Mouse (Mus musculus) spleen, adult 2 months (tissue): ENCODE measurements around the gene Colq. TPM values are rescaled to one million over a fixed set of nuclear protein-coding genes. Genes with fewer than 3 reads are reported as not detected.

Experiments used
- DNase-seq, 2 experiments: peaks; one replicate each; pipeline versions ENCODE4 v3.0.0 to v3.0.0-alpha.2; 2012 to 2021; ENCODE audit warnings: low spot score in 2 of 2, low read depth in 1 of 2
- H3K27ac ChIP-seq: fragments of 200-500 bp; 2 replicates; pipeline ENCODE4 v1.5.1; 2012; ENCODE audit warnings: low read length, inconsistent platforms; ENCODE audit not compliant: insufficient read depth
- H3K27me3 ChIP-seq: fragments of 200-500 bp; 2 replicates; pipeline ENCODE4 v1.6.1; 2012; ENCODE audit warnings: mild to moderate bottlenecking, moderate library complexity, low read length, inconsistent platforms; ENCODE audit not compliant: control insufficient read depth, insufficient read depth
- H3K36me3 ChIP-seq: fragments of 200-500 bp; 2 replicates; pipeline ENCODE4 v1.6.1; 2012; ENCODE audit warnings: mild to moderate bottlenecking, low read length, inconsistent platforms; ENCODE audit not compliant: control insufficient read depth, insufficient read depth
- H3K4me1 ChIP-seq: fragments of 200-500 bp; 2 replicates; pipeline ENCODE4 v1.6.1; 2011; ENCODE audit warnings: inconsistent platforms; ENCODE audit not compliant: control insufficient read depth, insufficient read depth, insufficient read length
- H3K4me3 ChIP-seq: fragments of 200-500 bp; 2 replicates; pipeline ENCODE4 v1.5.1; 2011; ENCODE audit warnings: mild to moderate bottlenecking, inconsistent platforms; ENCODE audit not compliant: insufficient read depth, insufficient read length; ENCODE audit errors: extremely low read depth
- CTCF ChIP-seq: fragments of 200-500 bp; IDR thresholded peaks from 2 replicates; pipeline ENCODE4 v1.5.1; 2011; ENCODE audit warnings: mild to moderate bottlenecking, inconsistent platforms; ENCODE audit not compliant: insufficient read depth, insufficient read length, insufficient replicate concordance; ENCODE audit errors: extremely low read depth
- POLR2A ChIP-seq: fragments of 200-500 bp; IDR thresholded peaks from 2 replicates; pipeline ENCODE4 v1.6.1; 2011; ENCODE audit warnings: low read depth, low read length, inconsistent platforms
- WGBS: fragments of 180-500 bp; shearing (Covaris S2); methylation state at CpG from one replicate; pipeline ENCODE4 v1.1.7; 2018; 5-methylcytosine and 5-hydroxymethylcytosine counted together
- polyA plus RNA-seq: library from polyadenylated mRNA; depleted of rRNA; stranded (reverse); fragments of >200 nt; gene quantifications from 2 replicates; pipeline ENCODE4 v1.2.3, GENCODE M21; 2012

The Colq gene
- polyA plus RNA-seq, 1 experiment = 13.9 TPM

GRCm38 (mm10) chr14:31596408-31596807 lies 5.3 kb upstream of the Colq start:
- WGBS = 15% methylated on average over 7 of the region's 7 CpGs
- H3K4me1 ChIP-seq = peaks cover 6% of the 10 kb centered on the region
- H3K36me3 ChIP-seq = no peaks in the 10 kb centered on the region
- H3K27ac ChIP-seq = no peak overlapping the region
- H3K4me3 ChIP-seq = no peak overlapping the region
- no peak for TF ChIP-seq CTCF
- no peak for TF ChIP-seq POLR2A
- DNase-seq = no peak
- H3K27me3 ChIP-seq = no peaks in the 10 kb centered on the region

DNA sequence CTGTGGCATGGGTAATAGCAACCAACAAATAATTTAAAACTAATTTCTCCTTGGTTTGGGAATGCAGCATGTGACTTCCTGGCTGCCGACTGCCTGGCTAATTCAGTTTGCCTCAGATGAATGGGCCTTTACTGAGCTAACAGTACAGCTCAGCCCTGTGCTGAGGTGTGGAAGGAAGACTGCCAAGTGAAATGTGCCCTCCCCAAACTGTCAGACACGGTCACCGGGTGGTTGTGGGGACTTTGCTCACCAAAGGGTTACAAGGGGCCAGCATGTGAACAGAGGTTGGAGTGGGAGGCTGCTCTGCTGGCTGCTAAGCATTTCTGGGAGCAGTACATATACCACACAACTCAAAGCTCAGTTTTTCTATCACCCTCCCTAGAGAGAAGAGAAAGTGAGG lies 3.5 kb upstream of the Colq start:
- WGBS = 49% methylated on average over 3 of the region's 3 CpGs
- no peak overlapping the region for H3K4me3 ChIP-seq
- no peak for TF ChIP-seq CTCF
- TF ChIP-seq POLR2A = no peak
- peaks cover 6% of the 10 kb centered on the region for H3K4me1 ChIP-seq
- no peaks in the 10 kb centered on the region for H3K36me3 ChIP-seq
- H3K27me3 ChIP-seq = no peaks in the 10 kb centered on the region
- DNase-seq = no peak
- H3K27ac ChIP-seq = no peak overlapping the region

- no peak for TF ChIP-seq POLR2A
- no peak for TF ChIP-seq CTCF
- no peaks in the 10 kb centered on the region for H3K27me3 ChIP-seq
- H3K4me1 ChIP-seq = peaks cover 6% of the 10 kb centered on the region
- H3K36me3 ChIP-seq = no peaks in the 10 kb centered on the region
- 18% methylated on average over 2 of the region's 2 CpGs for WGBS
- no peak overlapping the region for H3K4me3 ChIP-seq
- no peak for DNase-seq
- 0 out of 2 replicates have a peak overlapping the region, but pooled peaks have one; percentile 25 for H3K27ac ChIP-seq
Observed at GRCm38 (mm10) chr14:31593036-31593435, 1.9 kb upstream of the Colq start.

- H3K27me3 ChIP-seq = no peaks in the 10 kb centered on the region
- TF ChIP-seq POLR2A (no peak), CTCF (no peak)
Observed at GRCm38 (mm10) chr14:31586451-31586850, 4.7 kb downstream of the Colq start.

GRCm38 (mm10) chr14:31583082-31583481 lies 8.1 kb downstream of the Colq start:
- H3K36me3 ChIP-seq = no peaks in the 10 kb centered on the region
- WGBS = 60% methylated on average over 9 of the region's 9 CpGs
- no peak overlapping the region for H3K27ac ChIP-seq
- TF ChIP-seq POLR2A = no peak
- no peak for TF ChIP-seq CTCF
- H3K4me1 ChIP-seq = no peaks in the 10 kb centered on the region
- DNase-seq = no peak
- H3K4me3 ChIP-seq = no peak overlapping the region
- no peaks in the 10 kb centered on the region for H3K27me3 ChIP-seq

More at GRCm38 (mm10) chr14:31586451-31586850, 4.7 kb downstream of the Colq start:
- H3K4me3 ChIP-seq = no peak overlapping the region
- WGBS = 85% methylated on average over 8 of the region's 8 CpGs
- no peak for DNase-seq
- H3K36me3 ChIP-seq = no peaks in the 10 kb centered on the region
- no peak overlapping the region for H3K27ac ChIP-seq
- H3K4me1 ChIP-seq = no peaks in the 10 kb centered on the region

- H3K4me1 ChIP-seq = no peaks in the 10 kb centered on the region; the same call in 1 of the 2 replicates
- H3K36me3 ChIP-seq = no peaks in the 10 kb centered on the region
- no peaks in the 10 kb centered on the region for H3K27me3 ChIP-seq
- WGBS = 60% methylated on average over 9 of the region's 9 CpGs
- no peak overlapping the region for H3K27ac ChIP-seq
- no peak overlapping the region for H3K4me3 ChIP-seq
- DNase-seq = no peak
- TF ChIP-seq CTCF (no peak), POLR2A (no peak)
Observed at GRCm38 (mm10) chr14:31577966-31578735, 13.0 kb downstream of the Colq start.
